Mouse (Mus musculus): ENCODE measurements around the gene Spx. TPM values are rescaled to one million over a fixed set of nuclear protein-coding genes. Genes with fewer than 3 reads are reported as not detected.

Gene Spx
- polyA plus RNA-seq, 1 experiment from 2014 or later: 2.9 TPM

- no peak overlapping the region for H3K27ac ChIP-seq (ENCODE audit: low read length)
- no peak overlapping the region for H3K4me2 ChIP-seq (ENCODE audit: low read length)
These were observed 604 bp downstream of the Spx start for GRCm38 (mm10) chr6:142413845-142414244.

GRCm38 (mm10) chr6:142414597-142414996 is 1.4 kb downstream of the Spx start:
- Histone ChIP-seq H3K4me3 (replicated peaks; ENCODE audit: low read length) (peak overlapping the region; percentile 29), H3K27ac (ENCODE audit: low read length) (no peak overlapping the region), H3K36me3 (ENCODE audit: control insufficient read depth, insufficient read depth) (no peaks in the 10 kb centered on the region), H3K9me3 (ENCODE audit: control insufficient read depth, low read length) (no peaks in the 10 kb centered on the region), H3K4me2 (ENCODE audit: low read length) (peak overlapping the region; percentile 52), H3K27me3 (replicated peaks; ENCODE audit: control insufficient read depth, insufficient read depth, low read length) (peaks cover 19% of the 10 kb centered on the region), H3K4me1 (replicated peaks; ENCODE audit: control insufficient read depth, insufficient read depth, low read length) (peaks cover 4% of the 10 kb centered on the region; the same call in 1 of the 2 replicates), H3K9ac (replicated peaks; ENCODE audit: low read depth, low read length) (peak overlapping the region; percentile 48)
- under 1% methylated on average over 21 of the region's 24 CpGs for WGBS
- no peak for ATAC-seq

More at GRCm38 (mm10) chr6:142413845-142414244, 604 bp downstream of the Spx start:
- no peaks in the 10 kb centered on the region for H3K9me3 ChIP-seq (ENCODE audit: control insufficient read depth, low read length)
- peaks cover 4% of the 10 kb centered on the region; the same call in 1 of the 2 replicates for H3K4me1 ChIP-seq (replicated peaks; ENCODE audit: control insufficient read depth, insufficient read depth, low read length)
- H3K9ac ChIP-seq (replicated peaks; ENCODE audit: low read depth, low read length): no peak overlapping the region
- 9% methylated on average over 12 of the region's 12 CpGs for WGBS
- H3K27me3 ChIP-seq (replicated peaks; ENCODE audit: control insufficient read depth, insufficient read depth, low read length): peaks cover 19% of the 10 kb centered on the region
- no peaks in the 10 kb centered on the region for H3K36me3 ChIP-seq (ENCODE audit: control insufficient read depth, insufficient read depth)
- no peak overlapping the region for H3K4me3 ChIP-seq (replicated peaks; ENCODE audit: low read length)
- ATAC-seq: no peak

DNA sequence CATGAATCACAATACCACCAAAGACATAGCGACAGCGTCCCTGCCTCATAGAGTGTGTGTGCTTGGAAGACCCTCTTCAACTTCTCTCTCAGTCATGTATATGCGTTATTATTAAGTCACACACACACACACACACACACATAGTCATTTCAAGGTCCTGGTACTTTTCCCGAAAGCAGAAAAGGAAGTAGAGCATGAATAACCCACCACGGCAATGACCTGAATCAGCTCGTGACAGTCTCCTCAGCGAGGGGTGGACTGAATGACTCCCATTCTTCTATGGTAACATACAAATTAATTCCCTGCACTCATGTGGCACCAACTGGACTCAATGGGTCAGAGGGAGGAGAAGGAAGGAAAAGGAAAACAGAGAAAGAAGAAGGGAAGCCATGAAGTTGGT is 11.7 kb downstream of the Spx start:
- 68% methylated on average over 7 of the region's 7 CpGs for WGBS
- Histone ChIP-seq H3K4me3 (replicated peaks; ENCODE audit: low read length) (no peak overlapping the region), H3K4me1 (replicated peaks; ENCODE audit: control insufficient read depth, insufficient read depth, low read length) (no peaks in the 10 kb centered on the region), H3K27me3 (replicated peaks; ENCODE audit: control insufficient read depth, insufficient read depth, low read length) (no peaks in the 10 kb centered on the region), H3K27ac (ENCODE audit: low read length) (no peak overlapping the region), H3K9me3 (ENCODE audit: control insufficient read depth, low read length) (no peaks in the 10 kb centered on the region), H3K4me2 (ENCODE audit: low read length) (no peak overlapping the region), H3K9ac (replicated peaks; ENCODE audit: low read depth, low read length) (no peak overlapping the region), H3K36me3 (ENCODE audit: control insufficient read depth, insufficient read depth) (no peaks in the 10 kb centered on the region)
- no peak for ATAC-seq

GRCm38 (mm10) chr6:142429072-142429471 is 15.8 kb downstream of the Spx start:
- ATAC-seq: no peak
- no peaks in the 10 kb centered on the region for H3K36me3 ChIP-seq (ENCODE audit: control insufficient read depth, insufficient read depth)
- no peak overlapping the region for H3K4me2 ChIP-seq (ENCODE audit: low read length)
- H3K27me3 ChIP-seq (replicated peaks; ENCODE audit: control insufficient read depth, insufficient read depth, low read length): no peaks in the 10 kb centered on the region
- H3K9me3 ChIP-seq (ENCODE audit: control insufficient read depth, low read length): no peaks in the 10 kb centered on the region
- no peak overlapping the region for H3K27ac ChIP-seq (ENCODE audit: low read length)
- H3K9ac ChIP-seq (replicated peaks; ENCODE audit: low read depth, low read length): no peak overlapping the region
- no peak overlapping the region for H3K4me3 ChIP-seq (replicated peaks; ENCODE audit: low read length)
- no peaks in the 10 kb centered on the region for H3K4me1 ChIP-seq (replicated peaks; ENCODE audit: control insufficient read depth, insufficient read depth, low read length)

- Histone ChIP-seq H3K4me2 (ENCODE audit: low read length) (no peak overlapping the region), H3K9me3 (ENCODE audit: control insufficient read depth, low read length) (no peaks in the 10 kb centered on the region), H3K4me3 (replicated peaks; ENCODE audit: low read length) (no peak overlapping the region), H3K27me3 (replicated peaks; ENCODE audit: control insufficient read depth, insufficient read depth, low read length) (no peaks in the 10 kb centered on the region), H3K27ac (ENCODE audit: low read length) (no peak overlapping the region), H3K4me1 (replicated peaks; ENCODE audit: control insufficient read depth, insufficient read depth, low read length) (no peaks in the 10 kb centered on the region), H3K36me3 (ENCODE audit: control insufficient read depth, insufficient read depth) (no peaks in the 10 kb centered on the region), H3K9ac (replicated peaks; ENCODE audit: low read depth, low read length) (no peak overlapping the region)
- ATAC-seq: no peak
- 87% methylated on average over 12 of the region's 12 CpGs for WGBS
These were observed 38.1 kb downstream of the Spx start for GRCm38 (mm10) chr6:142451381-142451780.

- H3K9ac ChIP-seq (replicated peaks; ENCODE audit: low read depth, low read length): no peak overlapping the region
- H3K9me3 ChIP-seq (ENCODE audit: control insufficient read depth, low read length): no peaks in the 10 kb centered on the region
- ATAC-seq: no peak
- no peaks in the 10 kb centered on the region for H3K4me1 ChIP-seq (replicated peaks; ENCODE audit: control insufficient read depth, insufficient read depth, low read length)
- no peak overlapping the region for H3K4me3 ChIP-seq (replicated peaks; ENCODE audit: low read length)
- H3K36me3 ChIP-seq (ENCODE audit: control insufficient read depth, insufficient read depth): no peaks in the 10 kb centered on the region
- H3K27me3 ChIP-seq (replicated peaks; ENCODE audit: control insufficient read depth, insufficient read depth, low read length): no peaks in the 10 kb centered on the region
- H3K4me2 ChIP-seq (ENCODE audit: low read length): no peak overlapping the region
- 75% methylated on average over 2 of the region's 2 CpGs for WGBS
- no peak overlapping the region for H3K27ac ChIP-seq (ENCODE audit: low read length)
These were observed 40.1 kb downstream of the Spx start for GRCm38 (mm10) chr6:142453311-142453710.

DNA sequence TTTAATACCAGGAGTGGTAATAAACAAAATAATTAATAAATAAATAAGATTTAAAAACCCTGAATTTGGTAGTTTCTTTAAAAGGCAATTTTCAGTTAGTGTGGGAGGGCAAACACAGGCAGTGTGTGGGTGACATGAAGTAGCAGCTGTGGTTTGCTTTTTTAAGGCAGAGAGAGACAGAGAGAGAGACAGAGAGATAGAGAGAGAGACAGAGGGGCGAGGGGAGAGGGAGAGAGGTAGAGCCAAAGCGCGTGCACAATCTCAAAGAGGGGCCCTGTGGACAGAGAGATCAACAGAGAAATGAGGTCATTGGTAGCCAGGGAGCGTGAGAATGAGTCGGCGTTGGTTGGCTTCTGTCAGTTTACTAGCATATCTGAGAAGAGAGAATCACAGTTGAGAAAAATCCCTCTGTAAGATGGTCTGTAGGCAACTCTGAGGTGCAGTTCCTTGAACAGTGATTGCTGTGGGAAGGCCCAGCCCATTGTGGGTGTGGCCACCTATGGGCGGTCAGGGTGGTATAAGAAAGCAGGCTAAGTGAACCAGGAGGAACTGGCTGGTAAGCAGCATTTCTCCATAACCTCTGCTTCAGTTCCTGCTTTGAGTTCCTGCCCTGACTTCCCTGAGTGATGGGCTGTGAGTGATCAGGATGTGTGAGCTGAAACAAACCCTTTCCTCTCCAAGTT is 42.2 kb downstream of the Spx start:
- no peak for ATAC-seq
- no peak overlapping the region for H3K4me3 ChIP-seq (replicated peaks; ENCODE audit: low read length)
- H3K27me3 ChIP-seq (replicated peaks; ENCODE audit: control insufficient read depth, insufficient read depth, low read length): no peaks in the 10 kb centered on the region
- H3K9ac ChIP-seq (replicated peaks; ENCODE audit: low read depth, low read length): no peak overlapping the region
- no peak overlapping the region for H3K27ac ChIP-seq (ENCODE audit: low read length)
- no peaks in the 10 kb centered on the region for H3K4me1 ChIP-seq (replicated peaks; ENCODE audit: control insufficient read depth, insufficient read depth, low read length)
- no peak overlapping the region for H3K4me2 ChIP-seq (ENCODE audit: low read length)
- H3K36me3 ChIP-seq (ENCODE audit: control insufficient read depth, insufficient read depth): no peaks in the 10 kb centered on the region
- 71% methylated on average over 7 of the region's 7 CpGs for WGBS
- H3K9me3 ChIP-seq (ENCODE audit: control insufficient read depth, low read length): no peaks in the 10 kb centered on the region

GRCm38 (mm10) chr6:142458010-142458409 is 44.8 kb downstream of the Spx start:
- no peak overlapping the region for H3K9ac ChIP-seq (replicated peaks; ENCODE audit: low read depth, low read length)
- no peaks in the 10 kb centered on the region for H3K27me3 ChIP-seq (replicated peaks; ENCODE audit: control insufficient read depth, insufficient read depth, low read length)
- H3K9me3 ChIP-seq (ENCODE audit: control insufficient read depth, low read length): no peaks in the 10 kb centered on the region
- H3K4me3 ChIP-seq (replicated peaks; ENCODE audit: low read length): no peak overlapping the region
- H3K27ac ChIP-seq (ENCODE audit: low read length): no peak overlapping the region
- no peak for ATAC-seq
- 34% methylated on average over 7 of the region's 7 CpGs for WGBS
- H3K4me2 ChIP-seq (ENCODE audit: low read length): no peak overlapping the region
- H3K4me1 ChIP-seq (replicated peaks; ENCODE audit: control insufficient read depth, insufficient read depth, low read length): no peaks in the 10 kb centered on the region
- H3K36me3 ChIP-seq (ENCODE audit: control insufficient read depth, insufficient read depth): no peaks in the 10 kb centered on the region

DNA sequence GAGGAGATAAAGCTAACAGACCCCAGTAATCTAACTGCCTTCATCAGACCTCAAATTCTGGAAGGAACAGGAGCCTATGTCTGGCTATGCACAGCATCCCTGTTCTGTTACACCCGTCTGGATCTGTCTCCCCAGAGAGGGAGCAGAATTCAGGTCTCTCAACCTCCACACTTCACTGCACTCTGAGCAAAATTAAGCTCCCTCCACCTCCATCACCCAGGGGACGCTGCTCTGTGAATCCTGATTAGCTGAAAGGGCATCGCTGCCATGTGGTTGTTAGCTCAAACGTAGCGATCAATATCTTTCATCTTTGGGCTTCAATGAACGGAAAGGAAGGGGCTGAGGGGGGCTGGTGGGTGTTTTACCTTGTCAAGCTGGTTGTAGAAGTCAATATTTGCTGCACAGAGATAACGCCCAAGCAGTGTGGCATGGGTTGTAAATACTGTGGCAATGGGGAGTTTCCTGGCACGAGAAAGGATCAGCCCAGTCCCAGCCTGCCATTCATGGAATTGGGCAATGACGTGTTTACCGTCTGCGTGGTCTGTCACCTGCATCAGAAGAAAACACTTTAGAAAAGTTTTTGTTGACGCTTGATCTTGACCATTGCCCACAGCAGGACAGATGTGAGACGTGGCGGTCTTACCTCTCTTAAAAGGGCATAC is 45.9 kb downstream of the Spx start:
- Histone ChIP-seq H3K36me3 (ENCODE audit: control insufficient read depth, insufficient read depth) (no peaks in the 10 kb centered on the region), H3K27ac (ENCODE audit: low read length) (no peak overlapping the region), H3K9ac (replicated peaks; ENCODE audit: low read depth, low read length) (no peak overlapping the region), H3K4me1 (replicated peaks; ENCODE audit: control insufficient read depth, insufficient read depth, low read length) (no peaks in the 10 kb centered on the region), H3K4me3 (replicated peaks; ENCODE audit: low read length) (no peak overlapping the region), H3K27me3 (replicated peaks; ENCODE audit: control insufficient read depth, insufficient read depth, low read length) (no peaks in the 10 kb centered on the region), H3K4me2 (ENCODE audit: low read length) (no peak overlapping the region), H3K9me3 (ENCODE audit: control insufficient read depth, low read length) (no peaks in the 10 kb centered on the region)
- WGBS: 70% methylated on average over 14 of the region's 14 CpGs
- ATAC-seq: no peak

All from forebrain, embryonic 16.5 days (tissue).